Mouse (Mus musculus) erythroblast, adult 5-6 weeks (primary cell): Measurements from ENCODE around the gene Mbtps1. TPM values are rescaled to one million over a fixed set of nuclear protein-coding genes. Genes with fewer than 3 reads are reported as not detected.

Source experiments
- ATAC-seq: replicated peaks from 2 replicates; pipeline ENCODE4 v1.8.0; 2016; ENCODE audit warnings: moderate number of reproducible peaks, mild to moderate bottlenecking, moderate TSS enrichment, inconsistent platforms; ENCODE audit not compliant: poor library complexity, low FRiP score, severe bottlenecking
- total RNA-seq, 2 experiments: library from RNA; stranded (forward) in 1 of 2; stranded (reverse) in 1 of 2; fragments of 150-400 nt in 1 of 2; fragments of 200-764, 138-1000 nt in 1 of 2; gene quantifications; 2 replicates each; pipeline versions ENCODE4 v1.2.3 to v1.2.4; 2015 to 2017; ENCODE audit warnings: low replicate concordance in 2 of 2

Mbtps1 gene
- total RNA-seq, 2 experiments from 2014 or later: 36.1 to 43.0 TPM

DNA sequence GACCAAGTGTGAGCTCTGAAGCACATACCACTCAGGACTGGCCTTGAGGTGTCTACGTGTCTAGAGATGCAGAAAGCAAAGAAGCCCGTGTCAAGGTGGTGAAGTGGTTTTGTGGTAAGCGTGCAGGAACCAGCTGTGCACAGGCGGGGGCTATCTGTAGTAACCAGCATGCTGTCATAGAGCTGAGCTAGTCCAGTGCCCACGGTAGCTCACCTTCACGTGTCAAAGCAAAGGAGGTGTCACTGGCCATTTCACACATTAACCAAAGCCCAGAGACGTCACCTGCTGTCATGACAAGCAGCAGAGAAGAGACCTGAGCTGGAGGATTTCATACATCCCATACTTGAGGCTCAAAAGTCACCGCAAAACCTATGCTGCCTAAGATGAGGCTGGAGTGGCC lies 52.4 kb downstream of the Mbtps1 start:
- ATAC-seq: no peak

DNA sequence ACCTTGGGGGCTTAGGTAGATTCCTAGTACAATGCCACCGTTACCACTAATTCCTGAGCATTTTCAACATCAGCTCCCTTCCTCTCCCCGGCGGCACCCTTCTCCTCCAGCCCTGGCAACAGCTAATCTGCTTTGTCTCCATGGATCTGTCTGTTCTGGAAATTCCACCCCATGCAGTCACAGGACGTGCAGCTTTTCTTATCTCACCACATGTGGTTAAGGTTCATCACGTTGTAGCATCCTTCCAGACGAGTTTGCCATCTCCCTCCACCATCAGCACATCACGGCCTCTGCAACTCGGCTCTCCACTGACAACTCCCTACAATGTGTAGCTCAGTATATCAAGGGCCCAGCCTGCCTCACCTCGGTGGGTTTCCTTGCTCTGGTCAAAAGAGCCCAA lies 53.0 kb downstream of the Mbtps1 start:
- ATAC-seq: no peak

GRCm38 (mm10) chr8:119503191-119503767 lies 55.3 kb downstream of the Mbtps1 start:
- no peak for ATAC-seq

- ATAC-seq: no peak
These were observed 56.4 kb downstream of the Mbtps1 start for GRCm38 (mm10) chr8:119502111-119502510.

- no peak for ATAC-seq
These were observed 56.9 kb downstream of the Mbtps1 start, which contains the start of gene Slc38a8 for GRCm38 (mm10) chr8:119501598-119501997. Gene Slc38a8 (minus strand): TSS chr8:119501698.

- no peak for ATAC-seq
These were observed 58.7 kb downstream of the Mbtps1 start for GRCm38 (mm10) chr8:119499836-119500235.

- ATAC-seq: no peak
These were observed 61.7 kb downstream of the Mbtps1 start for GRCm38 (mm10) chr8:119496848-119497247.

- ATAC-seq: no peak
These were observed 71.4 kb downstream of the Mbtps1 start for GRCm38 (mm10) chr8:119487093-119487492.

DNA sequence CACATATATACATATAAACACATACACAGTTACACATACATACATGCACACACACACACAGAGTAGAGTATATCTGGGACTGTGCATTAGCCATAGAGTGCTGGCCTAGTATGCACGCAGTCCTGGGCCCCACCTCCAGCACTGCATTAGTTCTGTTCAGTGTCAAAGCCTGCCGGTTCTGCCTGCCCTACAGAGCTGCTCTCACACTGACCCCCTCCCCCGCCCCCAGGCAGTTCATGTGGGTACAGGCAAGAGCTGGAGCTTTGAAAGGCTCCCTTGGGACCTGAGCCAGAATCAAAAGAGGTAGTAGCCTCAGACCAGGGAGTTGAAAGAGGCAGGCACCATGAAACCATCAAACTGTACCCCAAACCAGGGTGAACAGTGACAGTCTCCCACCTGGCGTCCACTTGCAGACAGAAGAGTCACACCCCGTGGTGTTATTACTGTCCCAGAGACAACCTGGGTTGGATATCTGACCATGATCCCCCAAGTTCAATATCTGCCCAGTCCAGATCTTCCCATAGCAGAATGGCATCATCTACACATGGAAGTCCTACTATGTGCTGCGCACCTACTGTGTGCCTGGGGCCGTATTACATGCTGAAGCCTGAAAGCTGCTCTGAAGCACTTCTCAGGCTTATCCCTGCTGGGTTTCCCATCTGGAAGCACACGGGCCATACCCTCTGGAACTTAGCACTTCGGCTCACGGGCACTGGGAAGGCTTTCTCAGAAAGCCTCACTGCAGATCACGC lies 74.2 kb downstream of the Mbtps1 start:
- ATAC-seq: no peak

- no peak for ATAC-seq
These were observed 79.9 kb downstream of the Mbtps1 start for GRCm38 (mm10) chr8:119478684-119479083.

DNA sequence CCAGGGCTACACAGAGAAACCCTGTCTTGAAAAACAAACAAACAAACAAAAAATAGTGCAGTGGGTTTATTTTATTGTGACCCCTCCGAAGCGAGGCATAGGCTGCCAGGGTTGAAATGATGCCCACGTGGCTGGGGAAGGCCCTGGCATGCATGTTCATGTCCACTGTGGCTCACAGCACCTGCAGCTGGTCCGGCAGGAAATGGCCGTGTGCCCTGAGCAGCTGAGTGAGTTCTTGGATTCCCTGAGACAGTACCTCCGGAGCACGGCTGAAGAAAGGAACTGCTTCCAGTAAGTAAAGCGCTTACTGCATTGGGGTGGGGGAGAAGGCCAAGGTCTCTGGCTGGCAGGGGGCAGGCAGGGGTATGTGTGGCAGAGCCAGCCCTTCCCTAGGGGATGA lies 90.4 kb downstream of the Mbtps1 start:
- ATAC-seq: no peak

DNA sequence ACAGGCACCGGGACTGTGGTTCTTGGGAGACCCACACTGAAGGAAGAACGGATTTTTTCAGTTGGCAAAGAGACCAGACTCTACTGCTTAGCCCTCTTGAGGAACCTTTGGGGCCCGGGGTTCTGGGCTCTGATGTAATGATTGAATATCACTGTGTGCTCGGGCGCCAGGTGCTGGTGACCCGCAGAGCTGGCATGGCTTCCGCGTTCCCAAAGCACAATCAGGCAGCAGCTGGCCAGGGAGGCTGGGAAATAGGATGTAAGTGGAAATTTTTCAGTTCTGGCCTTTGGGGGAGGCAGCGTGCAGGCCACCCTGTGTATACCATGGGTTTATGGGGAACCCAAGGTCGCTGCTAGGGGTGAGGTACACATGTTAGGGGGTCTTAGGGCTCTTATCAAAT lies 91.7 kb downstream of the Mbtps1 start:
- ATAC-seq: no peak

DNA sequence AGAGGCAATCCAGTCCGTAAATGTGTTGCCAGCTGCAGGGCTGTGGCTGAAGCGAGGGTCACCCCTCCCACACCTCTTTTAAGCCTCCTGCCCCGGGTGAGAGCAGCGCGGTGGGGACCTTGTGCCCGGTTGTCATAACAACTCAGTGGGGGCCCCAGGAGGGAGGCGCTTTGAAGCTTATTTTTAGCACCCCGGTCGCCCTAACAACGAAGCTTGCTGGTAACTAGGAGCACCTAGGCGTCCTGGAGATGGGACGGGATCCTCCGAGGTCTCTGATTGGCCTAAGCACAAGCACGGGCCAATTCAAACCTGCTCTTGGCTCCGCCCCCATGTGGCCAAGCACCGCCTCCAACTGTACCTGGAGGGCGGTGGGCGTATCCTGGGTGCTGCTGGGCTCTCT lies 92.4 kb downstream of the Mbtps1 start:
- ATAC-seq: no peak

GRCm38 (mm10) chr8:119463709-119464108 lies 94.8 kb downstream of the Mbtps1 start:
- ATAC-seq: no peak

GRCm38 (mm10) chr8:119461356-119461755 lies 97.2 kb downstream of the Mbtps1 start:
- no peak for ATAC-seq

- ATAC-seq: no peak
These were observed 98.8 kb downstream of the Mbtps1 start for GRCm38 (mm10) chr8:119459724-119460123.

Other genes with a start within 250 kb of the Mbtps1 start
- 28.6 and 34.9 TPM in 2 replicates for gene Hsbp1, start 214.2 kb downstream of the Mbtps1 start, total RNA-seq (2015; ENCODE audit: low replicate concordance)
- gene Hsbp1, start 214.2 kb downstream of the Mbtps1 start, total RNA-seq (2017; ENCODE audit: low replicate concordance): 23.7 and 25.0 TPM in 2 replicates
- 2.7 TPM in 1 of 2 replicates, not detected in the other for gene Mlycd, start 163.9 kb downstream of the Mbtps1 start, total RNA-seq (2015; ENCODE audit: low replicate concordance)
- 1.3 and 1.8 TPM in 2 replicates for gene Mlycd, start 163.9 kb downstream of the Mbtps1 start, total RNA-seq (2017; ENCODE audit: low replicate concordance)
- 1.7 TPM in 2 replicates for gene Osgin1, start 124.6 kb downstream of the Mbtps1 start, total RNA-seq (2015; ENCODE audit: low replicate concordance)
- 0.70 and 0.94 TPM in 2 replicates for gene Osgin1, start 124.6 kb downstream of the Mbtps1 start, total RNA-seq (2017; ENCODE audit: low replicate concordance)
- not detected in 2 replicates for gene Necab2, start 112.0 kb downstream of the Mbtps1 start, total RNA-seq (2015; ENCODE audit: low replicate concordance)
- gene Necab2, start 112.0 kb downstream of the Mbtps1 start, total RNA-seq (2017; ENCODE audit: low replicate concordance): not detected in 2 replicates
- not detected in 2 replicates for gene Slc38a8, start 57.0 kb downstream of the Mbtps1 start, total RNA-seq (2015; ENCODE audit: low replicate concordance)
- not detected in 2 replicates for gene Slc38a8, start 57.0 kb downstream of the Mbtps1 start, total RNA-seq (2017; ENCODE audit: low replicate concordance)
- gene Hsdl1, start 16.4 kb upstream of the Mbtps1 start, total RNA-seq (2015; ENCODE audit: low replicate concordance): 2.3 and 7.9 TPM in 2 replicates
- 9.9 and 12.0 TPM in 2 replicates for gene Hsdl1, start 16.4 kb upstream of the Mbtps1 start, total RNA-seq (2017; ENCODE audit: low replicate concordance)
- gene Dnaaf1, start 16.5 kb upstream of the Mbtps1 start, total RNA-seq (2015; ENCODE audit: low replicate concordance): not detected in 2 replicates
- gene Dnaaf1, start 16.5 kb upstream of the Mbtps1 start, total RNA-seq (2017; ENCODE audit: low replicate concordance): not detected in 2 replicates
- 2.5 and 8.3 TPM in 2 replicates for gene Taf1c, start 46.5 kb upstream of the Mbtps1 start, total RNA-seq (2015; ENCODE audit: low replicate concordance)
- 2.5 and 3.7 TPM in 2 replicates for gene Taf1c, start 46.5 kb upstream of the Mbtps1 start, total RNA-seq (2017; ENCODE audit: low replicate concordance)
- not detected in 2 replicates for gene Adad2, start 54.0 kb upstream of the Mbtps1 start, total RNA-seq (2015; ENCODE audit: low replicate concordance)
- not detected in 2 replicates for gene Adad2, start 54.0 kb upstream of the Mbtps1 start, total RNA-seq (2017; ENCODE audit: low replicate concordance)
- gene Kcng4, start 76.9 kb upstream of the Mbtps1 start, total RNA-seq (2015; ENCODE audit: low replicate concordance): not detected in 2 replicates
- not detected in 2 replicates for gene Kcng4, start 76.9 kb upstream of the Mbtps1 start, total RNA-seq (2017; ENCODE audit: low replicate concordance)
- gene Wfdc1, start 107.6 kb upstream of the Mbtps1 start, total RNA-seq (2015; ENCODE audit: low replicate concordance): not detected in 2 replicates
- gene Wfdc1, start 107.6 kb upstream of the Mbtps1 start, total RNA-seq (2017; ENCODE audit: low replicate concordance): not detected in 2 replicates
- not detected in 2 replicates for gene Atp2c2, start 141.3 kb upstream of the Mbtps1 start, total RNA-seq (2015; ENCODE audit: low replicate concordance)
- not detected in 2 replicates for gene Atp2c2, start 141.3 kb upstream of the Mbtps1 start, total RNA-seq (2017; ENCODE audit: low replicate concordance)
- 0.42 and 1.3 TPM in 2 replicates for gene Tldc1, start 219.7 kb upstream of the Mbtps1 start, total RNA-seq (2015; ENCODE audit: low replicate concordance)
- gene Tldc1, start 219.7 kb upstream of the Mbtps1 start, total RNA-seq (2017; ENCODE audit: low replicate concordance): 1.4 TPM in 1 of 2 replicates, not detected in the other